Mouse (Mus musculus) CH12.LX (cell line): ENCODE data around the gene Sdhaf2.

Experiments
- CTCF ChIP-seq, 2 experiments: IDR thresholded peaks in 1 of 2; conservative IDR thresholded peaks in 1 of 2; 2 replicates each; pipeline ENCODE4 v1.5.1; 2011 to 2012; ENCODE audit warnings: low read depth in 2 of 2, low read length in 2 of 2, improper control_type of control experiment in 1 of 2, inconsistent platforms in 1 of 2, mild to moderate bottlenecking in 1 of 2, moderate library complexity in 1 of 2
- GABPA ChIP-seq: IDR thresholded peaks from 2 replicates; pipeline ENCODE4 v1.6.1; 2012; ENCODE audit warnings: low read depth, low read length, improper control_type of control experiment, inconsistent platforms; ENCODE audit not compliant: insufficient replicate concordance
- HCFC1 ChIP-seq: IDR thresholded peaks from 2 replicates; pipeline ENCODE4 v1.6.1; 2012; ENCODE audit warnings: low read depth, mild to moderate bottlenecking, inconsistent platforms, low read length, improper control_type of control experiment
- MEF2A ChIP-seq: IDR thresholded peaks from 2 replicates; pipeline ENCODE4 v1.6.1; 2014; ENCODE audit warnings: low read depth, mild to moderate bottlenecking, inconsistent platforms, low read length, improper control_type of control experiment, borderline replicate concordance
- NELFE ChIP-seq: IDR thresholded peaks from 2 replicates; pipeline ENCODE4 v1.6.1; 2011; ENCODE audit warnings: low read depth, low read length, improper control_type of control experiment
- PAX5 ChIP-seq: IDR thresholded peaks from 2 replicates; pipeline ENCODE4 v1.6.1; 2012; ENCODE audit warnings: low read length, inconsistent platforms, mixed read lengths
- TCF12 ChIP-seq: IDR thresholded peaks from 2 replicates; pipeline ENCODE4 v1.6.1; 2014; ENCODE audit warnings: low read depth, mild to moderate bottlenecking, inconsistent platforms, low read length, improper control_type of control experiment
- ZKSCAN1 ChIP-seq: IDR thresholded peaks from 2 replicates; pipeline ENCODE4 v1.6.1; 2012; ENCODE audit warnings: low read depth, inconsistent platforms, low read length, improper control_type of control experiment, borderline replicate concordance
- ZNF384 ChIP-seq: IDR thresholded peaks from 2 replicates; pipeline ENCODE4 v1.6.1; 2012; ENCODE audit warnings: low read depth, low read length, improper control_type of control experiment, inconsistent platforms

GRCm38 (mm10) chr19:10569627-10570026 is 43.7 kb upstream of the Sdhaf2 start:
- TF ChIP-seq PAX5: no peak
- no peak for TF ChIP-seq TCF12
- TF ChIP-seq GABPA: no peak
- TF ChIP-seq ZKSCAN1: no peak
- no peak for TF ChIP-seq CTCF (conservative IDR thresholded peaks at IDR 0.05 in 1 of 2, IDR thresholded peaks at IDR 0.05 in 1 of 2; ENCODE audit: low read depth in 2 of 2, low read length in 2 of 2)
- no peak for TF ChIP-seq MEF2A
- no peak for TF ChIP-seq ZNF384
- no peak for TF ChIP-seq HCFC1
- TF ChIP-seq NELFE: no peak
